Mouse (Mus musculus): ENCODE measurements around the gene Tmem107. TPM values are rescaled to one million over a fixed set of nuclear protein-coding genes. Genes with fewer than 3 reads are reported as not detected.
A peak's percentile ranks its signal among the peaks of the same experiment; 100 is the strongest.

The Tmem107 gene
- polyA plus RNA-seq, 1 experiment: 31.1 TPM

DNA sequence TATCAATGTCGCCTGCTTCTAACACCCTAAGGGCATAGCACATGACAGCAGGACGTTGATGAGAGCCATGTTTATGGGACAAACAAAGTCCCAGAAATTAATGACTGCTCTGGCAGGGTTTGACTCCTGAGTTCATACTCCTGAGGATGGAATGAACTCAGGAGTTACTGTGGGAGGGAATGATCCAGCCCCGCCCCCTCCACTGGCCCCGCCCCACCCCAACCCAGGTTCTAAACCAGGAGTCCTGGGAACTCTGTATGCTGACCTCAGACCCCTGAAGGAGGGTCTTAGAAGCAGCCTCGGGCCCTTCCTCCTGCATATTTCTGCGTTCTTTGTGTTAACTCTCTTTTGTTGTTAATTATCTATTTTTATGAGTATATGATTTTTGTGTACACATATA is 15.0 kb downstream of the Tmem107 start:
- Histone ChIP-seq H3K4me1 (replicated peaks; ENCODE audit: control insufficient read depth, insufficient read depth, low read length) (peaks cover 14% of the 10 kb centered on the region), H3K4me3 (ENCODE audit: control insufficient read depth, insufficient read depth, low read length) (no peak overlapping the region), H3K36me3 (ENCODE audit: control insufficient read depth, insufficient read depth, low read length) (peaks cover 5% of the 10 kb centered on the region), H3K27ac (ENCODE audit: control insufficient read depth, insufficient read depth, low read length) (no peak overlapping the region), H3K27me3 (ENCODE audit: control insufficient read depth, insufficient read depth, low read length) (no peaks in the 10 kb centered on the region)
- no peak for DNase-seq
- no peak for TF ChIP-seq POLR2A (IDR thresholded peaks at IDR 0.05; ENCODE audit: control insufficient read depth, extremely low read depth, insufficient read depth, low read length, poor library complexity)
- WGBS: 87% methylated on average over 6 of the region's 6 CpGs

DNA sequence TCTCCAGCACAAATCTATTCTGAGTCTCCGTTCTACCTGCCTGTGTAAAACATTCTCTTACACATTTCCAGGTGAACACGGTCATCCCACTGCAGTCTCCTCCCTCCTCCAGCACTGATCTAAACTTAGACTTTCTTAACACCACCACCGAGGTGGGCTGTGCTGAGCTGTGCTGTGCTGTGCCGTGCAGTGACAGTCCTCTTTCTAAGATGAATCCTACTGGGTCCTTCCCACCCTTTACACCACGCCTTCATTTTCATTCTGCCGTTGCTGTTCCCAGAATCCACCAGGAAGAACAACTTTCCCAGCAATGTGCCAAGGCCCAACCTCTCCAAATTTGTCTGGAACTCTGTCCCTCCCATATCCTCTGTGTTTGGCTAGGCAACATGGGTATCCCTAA is 15.8 kb downstream of the Tmem107 start:
- TF ChIP-seq POLR2A (IDR thresholded peaks at IDR 0.05; ENCODE audit: control insufficient read depth, extremely low read depth, insufficient read depth, low read length, poor library complexity): no peak
- no peak for TF ChIP-seq CTCF (IDR thresholded peaks at IDR 0.05; ENCODE audit: borderline replicate concordance, control insufficient read depth, extremely low read depth, insufficient read depth, low read length, poor library complexity)
- no peak overlapping the region for H3K4me3 ChIP-seq (ENCODE audit: control insufficient read depth, insufficient read depth, low read length)
- WGBS: 92% methylated on average over 6 of the region's 6 CpGs
- DNase-seq: no peak
- peaks cover 5% of the 10 kb centered on the region for H3K36me3 ChIP-seq (ENCODE audit: control insufficient read depth, insufficient read depth, low read length)
- H3K27me3 ChIP-seq (ENCODE audit: control insufficient read depth, insufficient read depth, low read length): no peaks in the 10 kb centered on the region
- H3K27ac ChIP-seq (ENCODE audit: control insufficient read depth, insufficient read depth, low read length): no peak overlapping the region
- H3K4me1 ChIP-seq (replicated peaks; ENCODE audit: control insufficient read depth, insufficient read depth, low read length): peaks cover 14% of the 10 kb centered on the region

DNA sequence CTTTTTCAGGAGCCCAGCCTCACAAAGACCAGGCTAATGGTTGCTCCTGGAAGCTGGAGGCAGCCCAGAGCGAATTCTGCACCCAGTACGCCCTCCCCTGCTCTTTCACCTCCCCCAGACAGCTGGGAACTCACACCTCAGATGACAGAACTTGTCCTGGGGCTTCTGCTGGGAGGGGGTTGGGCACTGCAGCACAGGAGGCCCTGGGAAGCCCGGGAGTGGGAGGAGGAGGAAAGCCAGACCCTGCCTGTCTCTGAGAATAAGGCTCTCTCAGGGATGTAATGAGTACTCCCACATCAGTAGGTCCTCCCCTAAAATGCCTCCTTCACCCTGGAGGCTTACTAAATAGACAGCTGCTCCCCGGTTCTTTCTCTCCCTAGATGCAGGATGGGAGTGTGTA is 16.5 kb downstream of the Tmem107 start:
- H3K4me1 ChIP-seq (replicated peaks; ENCODE audit: control insufficient read depth, insufficient read depth, low read length): peaks cover 14% of the 10 kb centered on the region
- no peaks in the 10 kb centered on the region for H3K27me3 ChIP-seq (ENCODE audit: control insufficient read depth, insufficient read depth, low read length)
- H3K4me3 ChIP-seq (ENCODE audit: control insufficient read depth, insufficient read depth, low read length): no peak overlapping the region
- no peak for TF ChIP-seq POLR2A (IDR thresholded peaks at IDR 0.05; ENCODE audit: control insufficient read depth, extremely low read depth, insufficient read depth, low read length, poor library complexity)
- no peak for TF ChIP-seq CTCF (IDR thresholded peaks at IDR 0.05; ENCODE audit: borderline replicate concordance, control insufficient read depth, extremely low read depth, insufficient read depth, low read length, poor library complexity)
- no peak for DNase-seq
- no peak overlapping the region for H3K27ac ChIP-seq (ENCODE audit: control insufficient read depth, insufficient read depth, low read length)
- H3K36me3 ChIP-seq (ENCODE audit: control insufficient read depth, insufficient read depth, low read length): peaks cover 5% of the 10 kb centered on the region
- 79% methylated on average over 4 of the region's 4 CpGs for WGBS

DNA sequence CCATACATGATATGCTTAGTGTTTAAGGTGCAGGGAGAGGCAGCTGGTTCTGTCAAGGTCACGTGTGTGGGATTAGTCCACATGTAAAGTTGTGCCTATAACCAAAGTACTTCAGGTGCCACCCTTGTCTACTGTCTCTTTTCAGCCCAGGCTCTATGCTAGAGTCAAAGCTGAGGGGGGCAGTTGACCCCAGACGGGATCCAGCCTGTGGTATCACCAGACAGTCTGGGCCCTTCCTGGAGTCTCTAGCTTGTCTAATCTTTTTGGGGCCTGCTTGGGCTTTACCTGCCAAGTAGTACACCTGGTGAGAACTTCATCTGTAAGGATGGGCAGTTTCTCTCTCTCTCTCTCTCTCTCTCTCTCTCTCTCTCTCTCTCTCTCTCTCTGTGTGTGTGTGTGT is 17.0 kb downstream of the Tmem107 start:
- Histone ChIP-seq H3K4me3 (ENCODE audit: control insufficient read depth, insufficient read depth, low read length) (no peak overlapping the region), H3K27me3 (ENCODE audit: control insufficient read depth, insufficient read depth, low read length) (no peaks in the 10 kb centered on the region), H3K27ac (ENCODE audit: control insufficient read depth, insufficient read depth, low read length) (no peak overlapping the region), H3K36me3 (ENCODE audit: control insufficient read depth, insufficient read depth, low read length) (peaks cover 5% of the 10 kb centered on the region), H3K4me1 (replicated peaks; ENCODE audit: control insufficient read depth, insufficient read depth, low read length) (peaks cover 14% of the 10 kb centered on the region)
- TF ChIP-seq CTCF (IDR thresholded peaks at IDR 0.05; ENCODE audit: borderline replicate concordance, control insufficient read depth, extremely low read depth, insufficient read depth, low read length, poor library complexity) (no peak), POLR2A (IDR thresholded peaks at IDR 0.05; ENCODE audit: control insufficient read depth, extremely low read depth, insufficient read depth, low read length, poor library complexity) (no peak)
- WGBS: 96% methylated on average over 2 of the region's 2 CpGs
- DNase-seq: no peak

DNA sequence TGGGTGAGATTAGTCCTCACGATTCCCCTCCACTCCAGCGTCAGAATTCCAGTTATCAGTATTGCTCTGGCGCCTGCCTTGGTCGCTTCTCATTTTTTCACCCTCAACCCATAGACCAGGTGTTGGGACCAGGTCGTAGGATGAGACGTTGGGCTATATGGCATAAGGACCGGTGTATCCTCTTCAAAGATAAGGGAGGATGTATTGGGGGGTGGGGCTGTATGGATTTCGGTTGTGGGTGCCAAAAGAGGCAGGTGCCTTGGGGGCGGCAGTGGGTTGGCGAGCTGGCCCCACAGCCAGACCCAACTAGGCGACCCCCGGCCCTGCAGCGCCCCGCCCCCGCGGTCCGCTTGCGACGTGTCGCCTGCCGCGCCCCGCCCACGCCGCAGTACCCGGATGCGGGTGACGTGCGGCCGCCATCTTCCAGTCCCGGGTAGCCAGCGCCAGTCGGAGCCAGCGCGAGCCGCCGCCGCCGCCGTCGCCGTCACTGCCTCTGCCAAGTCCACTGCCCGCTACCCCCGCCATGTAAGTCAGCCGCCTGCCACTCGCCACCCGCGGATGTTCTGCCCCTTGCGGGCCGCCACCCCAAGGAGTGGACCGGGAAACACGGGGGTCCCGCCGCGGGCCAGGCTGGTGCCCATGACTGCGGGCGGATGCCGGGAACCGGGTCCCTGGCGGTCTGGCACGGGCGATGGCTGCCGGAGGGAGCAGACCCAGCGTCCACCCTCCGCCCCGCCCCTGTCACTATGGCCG is 17.7 kb downstream of the Tmem107 start, which contains the start of gene Vamp2:
Vamp2 (plus strand) TSS at position 388 of the 753 bp plus-strand sequence.
- peak; percentile 89 for DNase-seq
- H3K36me3 ChIP-seq (ENCODE audit: control insufficient read depth, insufficient read depth, low read length): peaks cover 5% of the 10 kb centered on the region
- 2% methylated on average over 66 of the region's 67 CpGs for WGBS
- H3K27me3 ChIP-seq (ENCODE audit: control insufficient read depth, insufficient read depth, low read length): no peaks in the 10 kb centered on the region
- peak within 1 kb of the TSS; percentile 95 for H3K4me3 ChIP-seq (ENCODE audit: control insufficient read depth, insufficient read depth, low read length)
- 0 out of 2 replicates have a peak, but pooled peaks have one; percentile 20 for TF ChIP-seq CTCF (IDR thresholded peaks at IDR 0.05; ENCODE audit: borderline replicate concordance, control insufficient read depth, extremely low read depth, insufficient read depth, low read length, poor library complexity)
- TF ChIP-seq POLR2A (IDR thresholded peaks at IDR 0.05; ENCODE audit: control insufficient read depth, extremely low read depth, insufficient read depth, low read length, poor library complexity): peak; percentile 85
- no peak within 1 kb of the TSS; the same call in none of the 2 replicates for H3K27ac ChIP-seq (ENCODE audit: control insufficient read depth, insufficient read depth, low read length)
- H3K4me1 ChIP-seq (replicated peaks; ENCODE audit: control insufficient read depth, insufficient read depth, low read length): peaks cover 14% of the 10 kb centered on the region

DNA sequence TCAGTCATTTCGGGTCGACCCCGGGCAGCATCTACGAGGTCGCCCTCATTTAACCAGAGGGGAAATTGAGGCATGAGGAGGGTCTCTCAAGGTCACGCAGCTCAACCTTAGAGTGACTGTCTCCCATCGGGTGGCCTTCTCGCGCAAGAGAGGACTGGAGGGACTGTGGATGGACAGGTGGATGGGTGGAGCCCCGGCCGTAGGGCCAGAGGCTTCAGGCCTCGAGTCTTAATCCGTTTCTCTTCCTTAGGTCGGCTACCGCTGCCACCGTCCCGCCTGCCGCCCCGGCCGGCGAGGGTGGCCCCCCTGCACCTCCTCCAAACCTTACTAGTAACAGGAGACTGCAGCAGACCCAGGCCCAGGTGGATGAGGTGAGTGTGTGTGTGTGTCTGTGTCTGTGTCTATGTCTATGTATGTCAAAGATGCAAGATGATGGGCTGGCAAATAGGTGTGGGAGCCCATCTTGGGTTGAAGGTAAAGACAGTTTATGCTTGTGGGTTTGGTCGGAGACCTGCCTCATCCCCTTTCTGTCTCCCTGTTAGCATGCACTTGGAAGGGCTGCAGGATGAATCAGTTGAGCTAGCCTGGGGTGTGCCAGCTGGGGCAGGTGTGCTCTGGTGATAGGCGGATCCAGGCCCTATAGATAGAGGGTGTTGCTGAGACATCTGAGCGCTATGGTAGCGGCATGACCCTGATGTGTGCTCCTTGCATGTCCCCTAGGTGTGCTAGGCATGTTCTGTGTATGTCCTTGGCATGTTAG is 18.4 kb downstream of the Tmem107 start:
- TF ChIP-seq CTCF (IDR thresholded peaks at IDR 0.05; ENCODE audit: borderline replicate concordance, control insufficient read depth, extremely low read depth, insufficient read depth, low read length, poor library complexity) (no peak), POLR2A (IDR thresholded peaks at IDR 0.05; ENCODE audit: control insufficient read depth, extremely low read depth, insufficient read depth, low read length, poor library complexity) (no peak)
- peaks cover 14% of the 10 kb centered on the region for H3K4me1 ChIP-seq (replicated peaks; ENCODE audit: control insufficient read depth, insufficient read depth, low read length)
- 10% methylated on average over 25 of the region's 25 CpGs for WGBS

More for the DNA sequence above, 18.4 kb downstream of the Tmem107 start:
- Histone ChIP-seq H3K4me3 (ENCODE audit: control insufficient read depth, insufficient read depth, low read length) (peak overlapping the region; percentile 95), H3K27me3 (ENCODE audit: control insufficient read depth, insufficient read depth, low read length) (no peaks in the 10 kb centered on the region), H3K36me3 (ENCODE audit: control insufficient read depth, insufficient read depth, low read length) (peaks cover 5% of the 10 kb centered on the region), H3K27ac (ENCODE audit: control insufficient read depth, insufficient read depth, low read length) (no peak overlapping the region; the same call in none of the 2 replicates)
- DNase-seq: peak; percentile 38
